Mouse (Mus musculus): Measurements from ENCODE around the gene Oas3. TPM values are rescaled to one million over a fixed set of nuclear protein-coding genes. Genes with fewer than 3 reads are reported as not detected.

Gene Oas3
- polyA plus RNA-seq, 1 experiment from 2014 or later = not detected

GRCm38 (mm10) chr5:120746451-120746850, 31.0 kb downstream of the Oas3 start:
- 21% methylated on average over 5 of the region's 5 CpGs for WGBS
- no peaks in the 10 kb centered on the region for H3K4me1 ChIP-seq
- H3K27ac ChIP-seq (replicated peaks) = no peak overlapping the region
- peak; percentile 32 for DNase-seq (ENCODE audit: low spot score)
- H3K9me3 ChIP-seq = no peaks in the 10 kb centered on the region
- no peaks in the 10 kb centered on the region for H3K27me3 ChIP-seq (replicated peaks; ENCODE audit: low read depth, poor library complexity, severe bottlenecking)
- no peaks in the 10 kb centered on the region for H3K36me3 ChIP-seq (replicated peaks)
- no peak overlapping the region for H3K4me3 ChIP-seq

DNA sequence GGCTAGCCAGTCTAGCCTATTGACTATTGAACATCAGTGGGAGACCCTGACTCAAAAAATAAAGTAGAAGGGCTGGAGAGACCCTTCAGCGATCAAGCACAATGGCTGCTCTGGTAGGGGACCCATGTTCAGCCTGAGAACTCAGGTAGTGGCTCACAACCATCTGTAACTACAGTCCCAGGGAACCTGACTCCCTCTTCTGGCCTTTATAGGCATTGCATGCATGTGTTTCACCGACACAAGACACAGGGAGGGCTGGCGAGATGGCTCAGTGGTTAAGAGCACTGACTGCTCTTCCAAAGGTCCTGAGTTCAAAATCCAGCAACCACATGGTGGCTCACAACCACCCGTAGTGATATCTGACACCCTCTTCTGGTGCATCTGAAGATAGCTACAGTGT, 35.3 kb downstream of the Oas3 start:
- no peak overlapping the region for H3K27ac ChIP-seq (replicated peaks)
- peak; percentile 46 for DNase-seq (ENCODE audit: low spot score)
- WGBS = 32% methylated on average over 4 of the region's 4 CpGs

DNA sequence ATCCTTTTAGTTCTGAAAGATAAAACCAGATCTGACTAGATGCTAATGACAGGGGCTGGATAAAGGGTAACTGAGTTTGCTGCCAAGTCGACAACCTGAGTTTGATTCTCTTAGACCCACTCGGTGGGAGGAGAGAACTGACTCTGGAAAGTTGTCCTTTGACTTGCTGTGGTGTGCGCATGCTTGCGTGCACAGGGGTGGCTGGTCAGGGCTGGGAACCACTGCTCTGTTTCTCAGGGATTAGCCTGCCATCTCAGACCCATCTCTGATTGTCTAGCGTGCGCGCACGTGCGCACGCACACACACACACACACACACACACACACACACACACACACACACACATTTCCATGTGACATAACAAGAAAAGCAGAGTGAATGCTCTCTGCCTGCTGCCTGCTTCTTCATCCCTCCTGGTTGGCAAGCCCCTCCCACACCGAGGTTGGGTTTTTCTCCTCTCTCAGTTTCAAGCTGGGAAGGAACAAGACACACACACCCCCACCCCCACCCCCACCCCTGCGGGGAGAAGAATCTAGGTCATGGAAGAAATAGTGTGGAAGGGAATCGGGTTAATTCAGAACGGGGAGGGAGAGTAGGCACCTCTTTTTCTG, 43.0 kb downstream of the Oas3 start:
- no peak for DNase-seq (ENCODE audit: low spot score)
- WGBS = 69% methylated on average over 14 of the region's 14 CpGs
- H3K4me3 ChIP-seq = no peak overlapping the region
- no peaks in the 10 kb centered on the region for H3K36me3 ChIP-seq (replicated peaks)
- H3K27ac ChIP-seq (replicated peaks) = no peak overlapping the region
- H3K27me3 ChIP-seq (replicated peaks; ENCODE audit: low read depth, poor library complexity, severe bottlenecking) = no peaks in the 10 kb centered on the region
- no peaks in the 10 kb centered on the region for H3K4me1 ChIP-seq
- H3K9me3 ChIP-seq = no peaks in the 10 kb centered on the region

More for the DNA sequence above, 35.3 kb downstream of the Oas3 start:
- H3K36me3 ChIP-seq (replicated peaks) = no peaks in the 10 kb centered on the region
- H3K4me3 ChIP-seq = no peak overlapping the region
- no peaks in the 10 kb centered on the region for H3K9me3 ChIP-seq
- H3K4me1 ChIP-seq = no peaks in the 10 kb centered on the region
- no peaks in the 10 kb centered on the region for H3K27me3 ChIP-seq (replicated peaks; ENCODE audit: low read depth, poor library complexity, severe bottlenecking)

GRCm38 (mm10) chr5:120733696-120734095, 43.8 kb downstream of the Oas3 start:
- 95% methylated on average over 3 of the region's 3 CpGs for WGBS
- H3K27me3 ChIP-seq (replicated peaks; ENCODE audit: low read depth, poor library complexity, severe bottlenecking) = no peaks in the 10 kb centered on the region
- H3K9me3 ChIP-seq = no peaks in the 10 kb centered on the region

GRCm38 (mm10) chr5:120732740-120733139, 44.7 kb downstream of the Oas3 start:
- Histone ChIP-seq H3K4me3 (no peak overlapping the region), H3K4me1 (no peaks in the 10 kb centered on the region), H3K27me3 (replicated peaks; ENCODE audit: low read depth, poor library complexity, severe bottlenecking) (no peaks in the 10 kb centered on the region), H3K27ac (replicated peaks) (no peak overlapping the region), H3K36me3 (replicated peaks) (no peaks in the 10 kb centered on the region), H3K9me3 (no peaks in the 10 kb centered on the region)
- 72% methylated on average over 1 of the region's 1 CpGs for WGBS
- no peak for DNase-seq (ENCODE audit: low spot score)

More at GRCm38 (mm10) chr5:120733696-120734095, 43.8 kb downstream of the Oas3 start:
- no peak for DNase-seq (ENCODE audit: low spot score)
- Histone ChIP-seq H3K27ac (replicated peaks) (no peak overlapping the region), H3K4me3 (no peak overlapping the region), H3K4me1 (no peaks in the 10 kb centered on the region), H3K36me3 (replicated peaks) (no peaks in the 10 kb centered on the region)

DNA sequence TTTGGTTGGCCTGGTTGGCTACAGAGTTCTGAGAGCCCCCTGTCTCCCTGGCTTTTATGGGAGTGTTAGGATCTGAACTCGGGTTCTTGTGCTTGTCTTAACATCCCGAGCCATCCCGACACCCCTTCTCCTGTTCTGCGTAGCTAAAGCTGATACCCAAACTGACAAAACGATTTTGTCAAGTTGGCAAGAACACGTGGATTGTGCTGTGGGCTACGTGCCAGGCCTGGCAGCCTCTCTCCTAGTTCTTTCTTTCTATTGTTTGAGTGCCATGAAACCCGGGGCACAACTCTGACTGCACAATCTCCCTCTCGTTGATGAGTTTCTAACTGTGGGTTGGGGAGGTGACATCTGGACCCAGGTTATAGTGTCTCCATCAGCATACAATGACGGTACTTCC, 48.1 kb downstream of the Oas3 start:
- H3K27ac ChIP-seq (replicated peaks) = no peak overlapping the region
- H3K4me1 ChIP-seq = peaks cover 5% of the 10 kb centered on the region; the same call in 1 of the 2 replicates
- H3K4me3 ChIP-seq = no peak overlapping the region
- no peaks in the 10 kb centered on the region for H3K36me3 ChIP-seq (replicated peaks)
- no peaks in the 10 kb centered on the region for H3K9me3 ChIP-seq
- no peaks in the 10 kb centered on the region for H3K27me3 ChIP-seq (replicated peaks; ENCODE audit: low read depth, poor library complexity, severe bottlenecking)
- 87% methylated on average over 10 of the region's 10 CpGs for WGBS
- DNase-seq (ENCODE audit: low spot score) = no peak

GRCm38 (mm10) chr5:120725811-120726455, 51.5 kb downstream of the Oas3 start:
- DNase-seq (ENCODE audit: low spot score) = no peak
- no peaks in the 10 kb centered on the region for H3K9me3 ChIP-seq
- H3K27ac ChIP-seq (replicated peaks) = no peak overlapping the region
- no peak overlapping the region for H3K4me3 ChIP-seq
- H3K4me1 ChIP-seq = peaks cover 5% of the 10 kb centered on the region; the same call in 1 of the 2 replicates
- no peaks in the 10 kb centered on the region for H3K36me3 ChIP-seq (replicated peaks)
- WGBS = 65% methylated on average over 12 of the region's 12 CpGs
- H3K27me3 ChIP-seq (replicated peaks; ENCODE audit: low read depth, poor library complexity, severe bottlenecking) = no peaks in the 10 kb centered on the region

DNA sequence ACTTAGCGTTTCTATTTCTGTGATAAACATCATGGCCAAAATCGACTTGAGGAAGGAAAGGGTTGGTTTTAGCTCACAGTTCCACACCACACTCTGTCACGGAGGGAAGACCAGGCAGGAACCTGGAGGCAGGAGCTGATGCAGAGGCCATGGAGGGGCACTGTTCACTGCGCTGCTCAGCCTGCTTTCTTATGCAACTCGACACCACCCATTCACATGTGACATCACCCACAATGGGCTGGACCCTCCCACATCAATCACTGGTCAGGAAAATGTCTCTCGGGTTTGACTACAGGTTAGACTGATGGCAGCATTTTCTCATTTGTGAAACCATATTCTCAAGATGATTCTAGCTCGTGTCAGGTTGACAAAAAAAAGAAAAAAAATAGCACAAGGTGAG, 56.5 kb downstream of the Oas3 start:
- Histone ChIP-seq H3K36me3 (replicated peaks) (no peaks in the 10 kb centered on the region), H3K27me3 (replicated peaks; ENCODE audit: low read depth, poor library complexity, severe bottlenecking) (peaks cover 5% of the 10 kb centered on the region), H3K4me3 (no peak overlapping the region), H3K27ac (replicated peaks) (no peak overlapping the region), H3K9me3 (0 out of 2 replicates have a peak, but pooled peaks cover 7% of the 10 kb centered on the region), H3K4me1 (peaks cover 13% of the 10 kb centered on the region)
- no peak for DNase-seq (ENCODE audit: low spot score)
- 62% methylated on average over 7 of the region's 7 CpGs for WGBS

DNA sequence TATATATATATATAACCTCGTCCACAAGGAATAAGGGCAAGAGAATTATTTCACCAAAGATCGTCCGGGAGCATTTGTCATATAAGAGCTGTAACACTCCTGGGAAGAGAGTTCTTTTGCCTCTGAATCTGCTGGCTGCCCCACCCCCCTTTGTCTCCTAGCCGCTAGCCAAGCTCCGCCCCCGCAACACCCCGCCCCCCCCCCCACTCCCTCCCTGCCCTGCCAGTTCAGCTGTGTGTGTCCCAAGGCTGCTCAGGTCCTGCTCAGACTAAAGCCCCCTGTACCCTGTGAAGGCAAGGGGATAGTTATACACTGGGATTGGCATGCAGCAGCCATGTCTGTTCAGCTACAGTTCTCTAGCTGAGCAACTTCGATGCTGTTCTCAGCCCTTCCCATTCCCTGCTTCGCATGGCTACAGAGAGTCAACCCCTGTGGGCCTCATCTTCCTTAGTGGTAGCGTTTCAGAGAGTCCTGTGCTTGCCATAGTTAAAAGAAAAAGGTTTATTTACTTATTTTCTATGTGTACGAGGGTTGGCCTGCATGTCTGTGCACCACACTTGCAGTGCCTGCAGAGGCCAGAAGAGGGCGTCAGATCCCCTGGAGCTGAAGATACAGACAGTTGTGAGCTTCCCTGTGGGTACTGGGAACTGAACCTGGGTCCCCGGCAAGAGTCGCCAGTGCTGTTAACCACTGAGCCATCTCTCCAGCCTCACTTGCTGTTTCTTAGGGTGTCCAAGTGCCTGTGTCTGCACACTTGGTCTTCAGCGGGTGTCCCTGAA, 58.7 kb downstream of the Oas3 start:
- WGBS = 58% methylated on average over 15 of the region's 15 CpGs
- Histone ChIP-seq H3K9me3 (0 out of 2 replicates have a peak, but pooled peaks cover 7% of the 10 kb centered on the region), H3K27me3 (replicated peaks; ENCODE audit: low read depth, poor library complexity, severe bottlenecking) (peaks cover 27% of the 10 kb centered on the region), H3K36me3 (replicated peaks) (no peaks in the 10 kb centered on the region), H3K4me3 (no peak overlapping the region), H3K27ac (replicated peaks) (no peak overlapping the region), H3K4me1 (peaks cover 11% of the 10 kb centered on the region)
- DNase-seq (ENCODE audit: low spot score) = peak; percentile 38

GRCm38 (mm10) chr5:120717136-120717535, 60.3 kb downstream of the Oas3 start:
- DNase-seq (ENCODE audit: low spot score) = no peak
- Histone ChIP-seq H3K9me3 (0 out of 2 replicates have a peak, but pooled peaks cover 7% of the 10 kb centered on the region), H3K36me3 (replicated peaks) (no peaks in the 10 kb centered on the region), H3K27me3 (replicated peaks; ENCODE audit: low read depth, poor library complexity, severe bottlenecking) (peaks cover 44% of the 10 kb centered on the region), H3K27ac (replicated peaks) (no peak overlapping the region), H3K4me3 (no peak overlapping the region), H3K4me1 (peaks cover 11% of the 10 kb centered on the region)
- WGBS = 78% methylated on average over 10 of the region's 10 CpGs

DNA sequence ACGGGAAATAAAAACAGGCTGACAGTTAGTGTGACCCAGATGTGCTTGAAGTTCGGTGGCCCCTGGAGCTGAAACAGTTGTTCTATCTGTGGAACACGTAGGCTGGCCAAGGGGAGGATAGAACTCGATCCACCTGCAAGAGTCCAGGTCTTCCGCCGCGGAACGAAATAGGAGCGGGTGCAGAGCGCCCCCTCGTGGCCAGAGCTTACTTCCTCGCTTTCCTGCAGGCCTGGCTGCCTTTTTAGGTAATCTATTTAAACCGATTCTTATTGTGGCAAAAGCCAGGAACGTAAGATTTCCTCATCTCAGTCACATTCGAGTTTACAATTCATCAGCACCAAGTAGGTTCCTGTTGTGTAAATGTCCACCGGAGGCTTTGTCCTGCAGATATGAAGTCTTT, 63.1 kb downstream of the Oas3 start:
- 0 out of 2 replicates have a peak, but pooled peaks cover under 1% of the 10 kb centered on the region for H3K9me3 ChIP-seq
- H3K4me1 ChIP-seq = peaks cover 29% of the 10 kb centered on the region
- WGBS = 4% methylated on average over 16 of the region's 16 CpGs
- no peak overlapping the region for H3K27ac ChIP-seq (replicated peaks)
- no peak overlapping the region for H3K4me3 ChIP-seq
- H3K36me3 ChIP-seq (replicated peaks) = no peaks in the 10 kb centered on the region
- DNase-seq (ENCODE audit: low spot score) = peak; percentile 86
- peaks cover 72% of the 10 kb centered on the region for H3K27me3 ChIP-seq (replicated peaks; ENCODE audit: low read depth, poor library complexity, severe bottlenecking)

GRCm38 (mm10) chr5:120712721-120713120, 64.7 kb downstream of the Oas3 start:
- 86% methylated on average over 8 of the region's 8 CpGs for WGBS
- peaks cover 88% of the 10 kb centered on the region for H3K27me3 ChIP-seq (replicated peaks; ENCODE audit: low read depth, poor library complexity, severe bottlenecking)
- H3K4me1 ChIP-seq = peaks cover 25% of the 10 kb centered on the region
- H3K4me3 ChIP-seq = no peak overlapping the region
- no peaks in the 10 kb centered on the region for H3K36me3 ChIP-seq (replicated peaks)
- H3K27ac ChIP-seq (replicated peaks) = no peak overlapping the region
- H3K9me3 ChIP-seq = no peaks in the 10 kb centered on the region
- DNase-seq (ENCODE audit: low spot score) = no peak
